Mouse (Mus musculus) layer of hippocampus, postnatal 36 days (tissue): ENCODE results near the gene H60b. TPM values are rescaled to one million over a fixed set of nuclear protein-coding genes. Genes with fewer than 3 reads are reported as not detected.
"Not testable (repeated sequence)": the region's sequence is repeated elsewhere in the genome, so short reads cannot be mapped to it uniquely, and the experiment has no call there.

Experiments used
- DNase-seq, 2 experiments: peaks; one replicate each; pipeline ENCODE4 v3.0.0; 2022
- total RNA-seq, 2 experiments: library from RNA; stranded (reverse); gene quantifications; 2 replicates each; pipeline ENCODE4 v1.2.3; 2021

Gene H60b
- total RNA-seq: not detected

GRCm38 (mm10) chr10:22158310-22158999 is at the start of gene H60b, which contains the start of gene Raet1e:
H60b (plus strand) TSS chr10:22158586.
Raet1e (plus strand) TSS chr10:22158569.
- DNase-seq: not testable (repeated sequence)

GRCm38 (mm10) chr10:22140665-22141280 is 17.6 kb upstream of the H60b start:
- DNase-seq: peak; percentile 54 to 59

- not testable (repeated sequence) for DNase-seq
Observed at GRCm38 (mm10) chr10:22142194-22142593, 16.2 kb upstream of the H60b start.

- DNase-seq: no peak
Observed at GRCm38 (mm10) chr10:22142926-22143325, 15.5 kb upstream of the H60b start.

- DNase-seq: peak in 1 of 2 experiments; percentile 45
Observed at GRCm38 (mm10) chr10:22148441-22149072, 9.8 kb upstream of the H60b start.

- no peak for DNase-seq
Observed at GRCm38 (mm10) chr10:22149073-22149690, 9.2 kb upstream of the H60b start, which contains the start of gene E030030I06Rik. E030030I06Rik (minus strand) TSS chr10:22149270.

GRCm38 (mm10) chr10:22149691-22150465 is 8.5 kb upstream of the H60b start:
- no peak for DNase-seq

GRCm38 (mm10) chr10:22150593-22150992 is 7.8 kb upstream of the H60b start:
- peak in 1 of 2 experiments; percentile 3 for DNase-seq

GRCm38 (mm10) chr10:22151056-22151862 is 7.1 kb upstream of the H60b start:
- not testable (repeated sequence) for DNase-seq

- not testable (repeated sequence) for DNase-seq
Observed at GRCm38 (mm10) chr10:22151863-22152640, 6.3 kb upstream of the H60b start.

- not testable (repeated sequence) for DNase-seq
Observed at GRCm38 (mm10) chr10:22153147-22153690, 5.2 kb upstream of the H60b start.

GRCm38 (mm10) chr10:22154127-22154526 is 4.3 kb upstream of the H60b start:
- peak in 1 of 2 experiments; percentile 5 for DNase-seq

- no peak for DNase-seq
Observed at GRCm38 (mm10) chr10:22154871-22155799, 3.3 kb upstream of the H60b start.

- no peak for DNase-seq
Observed at GRCm38 (mm10) chr10:22159131-22159561, 760 bp downstream of the H60b start.

- no peak for DNase-seq
Observed at GRCm38 (mm10) chr10:22159581-22160140, 1.3 kb downstream of the H60b start.

- not testable (repeated sequence) for DNase-seq
Observed at GRCm38 (mm10) chr10:22163279-22163678, 4.9 kb downstream of the H60b start.

- DNase-seq: peak in 1 of 2 experiments; percentile 56
Observed at GRCm38 (mm10) chr10:22163705-22164583, 5.6 kb downstream of the H60b start.
